ENCODE assay signal across 12 mouse cellular contexts in genomic region chr6:32315011-32315450, GRCm38 (mm10).
A peak's percentile ranks its signal among the peaks of the same experiment; 100 is the strongest.
DNase-seq lines count a peak whose midpoint lies in the region; ATAC-seq and TF ChIP-seq lines count a peak whose summit lies in the region.
"Had no signal": no experiment of that assay in that cellular context is flagged by ENCODE, and none has a peak within 500 bp of the region (broad histone marks: within the 10 kb centered on the region; RNA-seq: fewer than 3 reads in every experiment).

No protein-coding gene starts in this region.

- H3K36me3 ChIP-seq in forebrain, embryonic 15.5 days = no peaks in the 10 kb centered on the region
- H3K36me3 ChIP-seq in forebrain, embryonic 12.5 days (replicated peaks) = no peaks in the 10 kb centered on the region
- H3K36me3 ChIP-seq in midbrain, embryonic 14.5 days (ENCODE audit: control insufficient read depth, insufficient read depth, low read length) = no peaks in the 10 kb centered on the region
- no peaks in the 10 kb centered on the region for H3K36me3 ChIP-seq in midbrain, embryonic 16.5 days (ENCODE audit: control insufficient read depth, insufficient read depth, low read length)
- H3K36me3 ChIP-seq in stomach, postnatal 0 days (ENCODE audit: control insufficient read depth, insufficient read depth, low read length) = no peaks in the 10 kb centered on the region
- H3K36me3 ChIP-seq: midbrain, embryonic 10.5 days had no signal

- 15% methylated on average over 6 of the region's 6 CpGs for WGBS in forebrain, embryonic 15.5 days
- WGBS in forebrain, embryonic 12.5 days = 30% methylated on average over 6 of the region's 6 CpGs
- 49% methylated on average over 6 of the region's 6 CpGs for WGBS in midbrain, embryonic 14.5 days
- WGBS in midbrain, embryonic 16.5 days = 34% methylated on average over 6 of the region's 6 CpGs
- 12% methylated on average over 6 of the region's 6 CpGs for WGBS in stomach, postnatal 0 days

- H3K9ac ChIP-seq in forebrain, embryonic 15.5 days (replicated peaks) = no peak overlapping the region
- no peak overlapping the region for H3K9ac ChIP-seq in forebrain, embryonic 12.5 days
- H3K9ac ChIP-seq in midbrain, embryonic 14.5 days (replicated peaks; ENCODE audit: low read length) = no peak overlapping the region
- H3K9ac ChIP-seq in midbrain, embryonic 16.5 days (ENCODE audit: low read depth, low read length) = no peak overlapping the region
- no peak overlapping the region for H3K9ac ChIP-seq in stomach, postnatal 0 days (ENCODE audit: low read length)
- H3K9ac ChIP-seq: liver, postnatal 0 days had no signal

- no peaks in the 10 kb centered on the region for H3K9me3 ChIP-seq in forebrain, embryonic 15.5 days
- H3K9me3 ChIP-seq in forebrain, embryonic 12.5 days = no peaks in the 10 kb centered on the region
- no peaks in the 10 kb centered on the region for H3K9me3 ChIP-seq in midbrain, embryonic 14.5 days (ENCODE audit: control insufficient read depth, low read length)
- no peaks in the 10 kb centered on the region for H3K9me3 ChIP-seq in midbrain, embryonic 16.5 days (replicated peaks; ENCODE audit: control insufficient read depth, low read length, poor library complexity, severe bottlenecking)
- H3K9me3 ChIP-seq in stomach, postnatal 0 days (ENCODE audit: control insufficient read depth, low read length) = no peaks in the 10 kb centered on the region
- H3K9me3 ChIP-seq: midbrain, embryonic 10.5 days had no signal

- H3K4me1 ChIP-seq in forebrain, embryonic 15.5 days = peaks cover 23% of the 10 kb centered on the region
- H3K4me1 ChIP-seq in forebrain, embryonic 12.5 days = peaks cover 3% of the 10 kb centered on the region; the same call in 1 of the 2 replicates
- no peaks in the 10 kb centered on the region for H3K4me1 ChIP-seq in midbrain, embryonic 14.5 days (ENCODE audit: control insufficient read depth, insufficient read depth, low read length)
- H3K4me1 ChIP-seq in midbrain, embryonic 16.5 days (ENCODE audit: control insufficient read depth, insufficient read depth, low read length) = peaks cover 5% of the 10 kb centered on the region; the same call in 1 of the 2 replicates
- H3K4me1 ChIP-seq in stomach, postnatal 0 days (replicated peaks; ENCODE audit: control insufficient read depth, insufficient read depth) = no peaks in the 10 kb centered on the region

- peak; percentile 63 for ATAC-seq in forebrain, embryonic 15.5 days (replicated peaks)
- no peak for ATAC-seq in forebrain, embryonic 12.5 days (ENCODE audit: low FRiP score)
- no peak for ATAC-seq in midbrain, embryonic 14.5 days (ENCODE audit: low FRiP score, low TSS enrichment)
- no peak for ATAC-seq in midbrain, embryonic 16.5 days
- no peak for ATAC-seq in stomach, postnatal 0 days (ENCODE audit: low FRiP score, low TSS enrichment)
- ATAC-seq: liver, postnatal 0 days had no signal

- TF ChIP-seq CTCF in stomach, postnatal 0 days (IDR thresholded peaks at IDR 0.05; ENCODE audit: low read depth) = no peak

- peak; percentile 29 for DNase-seq in midbrain, embryonic 14.5 days
- peak; percentile 79 to 84 for DNase-seq in cerebellum, postnatal 10 days
- DNase-seq in heart, postnatal 25 days (ENCODE audit: low spot score) = peak; percentile 24
- DNase-seq in layer of hippocampus, postnatal 36 days = no peak
- no peak for DNase-seq in stomach, postnatal 0 days (ENCODE audit: low spot score)
- DNase-seq: gastrocnemius, adult 2 months; liver, postnatal 0 days; thymus, postnatal 36 days had no signal

- intact Hi-C loops in heart, postnatal 25 days (cut with DNase I) = no loop called here

- peak overlapping the region; percentile 51 for H3K27ac ChIP-seq in forebrain, embryonic 15.5 days (replicated peaks)
- H3K27ac ChIP-seq in forebrain, embryonic 12.5 days = no peak overlapping the region
- no peak overlapping the region for H3K27ac ChIP-seq in midbrain, embryonic 14.5 days (replicated peaks; ENCODE audit: low read depth, low read length)
- no peak overlapping the region for H3K27ac ChIP-seq in midbrain, embryonic 16.5 days (ENCODE audit: low read length)
- no peak overlapping the region for H3K27ac ChIP-seq in stomach, postnatal 0 days (replicated peaks)
- H3K27ac ChIP-seq: gastrocnemius, adult 2 months; midbrain, embryonic 10.5 days had no signal

- TF ChIP-seq EP300 in stomach, postnatal 0 days (optimal IDR thresholded peaks at IDR 0.05) = no peak

- H3K4me2 ChIP-seq in forebrain, embryonic 15.5 days (replicated peaks) = no peak overlapping the region
- no peak overlapping the region for H3K4me2 ChIP-seq in forebrain, embryonic 12.5 days
- no peak overlapping the region for H3K4me2 ChIP-seq in midbrain, embryonic 14.5 days (ENCODE audit: low read length)
- no peak overlapping the region for H3K4me2 ChIP-seq in midbrain, embryonic 16.5 days (ENCODE audit: low read length)
- no peak overlapping the region for H3K4me2 ChIP-seq in stomach, postnatal 0 days (replicated peaks; ENCODE audit: low read depth)

- H3K27me3 ChIP-seq in forebrain, embryonic 15.5 days = no peaks in the 10 kb centered on the region
- no peaks in the 10 kb centered on the region for H3K27me3 ChIP-seq in forebrain, embryonic 12.5 days
- H3K27me3 ChIP-seq in midbrain, embryonic 14.5 days (ENCODE audit: control insufficient read depth, insufficient read depth, low read length) = no peaks in the 10 kb centered on the region
- H3K27me3 ChIP-seq in midbrain, embryonic 16.5 days (ENCODE audit: control insufficient read depth, insufficient read depth, low read depth, low read length) = no peaks in the 10 kb centered on the region
- no peaks in the 10 kb centered on the region for H3K27me3 ChIP-seq in stomach, postnatal 0 days (ENCODE audit: control insufficient read depth, insufficient read depth, low read length)

- no peak overlapping the region for H3K4me3 ChIP-seq in forebrain, embryonic 15.5 days
- no peak overlapping the region for H3K4me3 ChIP-seq in forebrain, embryonic 12.5 days (replicated peaks)
- no peak overlapping the region for H3K4me3 ChIP-seq in midbrain, embryonic 14.5 days (replicated peaks; ENCODE audit: low read depth, low read length)
- H3K4me3 ChIP-seq in midbrain, embryonic 16.5 days (ENCODE audit: low read depth, low read length) = no peak overlapping the region
- no peak overlapping the region for H3K4me3 ChIP-seq in stomach, postnatal 0 days (ENCODE audit: low read depth, low read length)
- H3K4me3 ChIP-seq: gastrocnemius, adult 2 months; midbrain, embryonic 10.5 days had no signal

Comparison
In these comparisons a context has a peak if more than half of its experiments do, and no peak if none do; other contexts are left out.
1. DNase-seq: peak in midbrain, embryonic 14.5 days (single experiment), cerebellum, postnatal 10 days (2 of 2) and heart, postnatal 25 days (single experiment); none in layer of hippocampus, postnatal 36 days (0 of 2) and stomach, postnatal 0 days (single experiment).